Mouse (Mus musculus) hindbrain, embryonic 12.5 days (tissue): ENCODE data around the gene Ctdnep1. TPM values are rescaled to one million over a fixed set of nuclear protein-coding genes. Genes with fewer than 3 reads are reported as not detected.

Experiments
- ATAC-seq: fragments of 200-750 bp; cut with Nextera tagmentation; 2 replicates; pipeline ENCODE4 v1.8.0; 2017; ENCODE audit warnings: moderate TSS enrichment; ENCODE audit not compliant: low FRiP score
- H3K27ac ChIP-seq: fragments of 300-500 bp; sonication (generic); 2 replicates; pipeline ENCODE4 v1.5.1; 2016; ENCODE audit warnings: mild to moderate bottlenecking
- H3K27me3 ChIP-seq: fragments of 300-500 bp; sonication (generic); 2 replicates; pipeline ENCODE4 v1.6.1; 2016; ENCODE audit warnings: mild to moderate bottlenecking
- H3K36me3 ChIP-seq: fragments of 300-500 bp; sonication (generic); 2 replicates; pipeline ENCODE4 v1.6.1; 2016; ENCODE audit warnings: mild to moderate bottlenecking
- H3K4me1 ChIP-seq: fragments of 300-500 bp; sonication (generic); 2 replicates; pipeline ENCODE4 v1.6.1; 2016
- H3K4me2 ChIP-seq: fragments of 300-500 bp; sonication (generic); replicated peaks from 2 replicates; pipeline ENCODE4 v1.6.1; 2016; ENCODE audit warnings: mild to moderate bottlenecking
- H3K4me3 ChIP-seq: fragments of 300-500 bp; sonication (generic); 2 replicates; pipeline ENCODE4 v1.5.1; 2016; ENCODE audit warnings: mild to moderate bottlenecking
- H3K9ac ChIP-seq: fragments of 300-500 bp; sonication (generic); 2 replicates; pipeline ENCODE4 v1.6.1; 2016; ENCODE audit warnings: mild to moderate bottlenecking, moderate library complexity
- H3K9me3 ChIP-seq: fragments of 300-500 bp; sonication (generic); replicated peaks from 2 replicates; pipeline ENCODE4 v1.6.1; 2016; ENCODE audit warnings: mild to moderate bottlenecking
- WGBS: fragments of 180-500 bp; shearing (Covaris S2); methylation state at CpG from one replicate; pipeline ENCODE4 v1.1.7; 2016; 5-methylcytosine and 5-hydroxymethylcytosine counted together
- microRNA counts: library from miRNA; unstranded; fragments of <30 nt; microRNA quantifications from one replicate; lab custom pipeline; 2017
- microRNA-seq: library from miRNA; unstranded; fragments of <30 nt; microRNA quantifications from one replicate; pipeline ENCODE4, GENCODE M21; 2017
- polyA plus RNA-seq: library from polyadenylated mRNA; unstranded; fragments of >200 nt; fragmentation: Nextera tagmentation; extraction: Ambion mirVana; gene quantifications from 2 replicates; pipeline ENCODE4 v1.2.1, GENCODE M21; 2016

The Ctdnep1 gene
- polyA plus RNA-seq, 1 experiment from 2014 or later: 26.1 TPM

- Histone ChIP-seq H3K4me1 (peaks cover 69% of the 10 kb centered on the region), H3K9me3 (no peaks in the 10 kb centered on the region), H3K9ac (peak overlapping the region; percentile 67), H3K36me3 (peaks cover 34% of the 10 kb centered on the region), H3K4me3 (peak overlapping the region; percentile 34), H3K4me2 (peak overlapping the region; percentile 64), H3K27ac (peak overlapping the region; percentile 98), H3K27me3 (no peaks in the 10 kb centered on the region)
- ATAC-seq: peak; percentile 95
- under 1% methylated on average over 20 of the region's 20 CpGs for WGBS
Measured at GRCm38 (mm10) chr11:70029130-70029801, 48.3 kb downstream of the Ctdnep1 start.

GRCm38 (mm10) chr11:70029829-70030550, 49.0 kb downstream of the Ctdnep1 start:
- 23% methylated on average over 11 of the region's 11 CpGs for WGBS
- peaks cover 61% of the 10 kb centered on the region for H3K4me1 ChIP-seq
- H3K27me3 ChIP-seq: no peaks in the 10 kb centered on the region
- peak overlapping the region; percentile 67 for H3K9ac ChIP-seq
- H3K36me3 ChIP-seq: peaks cover 38% of the 10 kb centered on the region
- H3K4me2 ChIP-seq: peak overlapping the region; percentile 64
- H3K27ac ChIP-seq: peak overlapping the region; percentile 98
- H3K9me3 ChIP-seq: no peaks in the 10 kb centered on the region
- peak overlapping the region; percentile 34 for H3K4me3 ChIP-seq
- peak; percentile 52 for ATAC-seq

- peak overlapping the region; percentile 67 for H3K9ac ChIP-seq
- peaks cover 53% of the 10 kb centered on the region for H3K4me1 ChIP-seq
- H3K27ac ChIP-seq: peak overlapping the region; percentile 98
- H3K27me3 ChIP-seq: no peaks in the 10 kb centered on the region
- no peak for ATAC-seq
- WGBS: 88% methylated on average over 28 of the region's 28 CpGs
- peak overlapping the region; percentile 64 for H3K4me2 ChIP-seq
- peak overlapping the region; percentile 34 for H3K4me3 ChIP-seq
- H3K36me3 ChIP-seq: peaks cover 41% of the 10 kb centered on the region
- no peaks in the 10 kb centered on the region for H3K9me3 ChIP-seq
Measured at GRCm38 (mm10) chr11:70030651-70031320, 49.8 kb downstream of the Ctdnep1 start.

- no peak for ATAC-seq
- Histone ChIP-seq H3K9me3 (no peaks in the 10 kb centered on the region), H3K27ac (no peak overlapping the region), H3K4me2 (no peak overlapping the region; the same call in 1 of the 2 replicates), H3K27me3 (no peaks in the 10 kb centered on the region), H3K4me3 (no peak overlapping the region), H3K9ac (no peak overlapping the region), H3K36me3 (peaks cover 41% of the 10 kb centered on the region), H3K4me1 (peaks cover 48% of the 10 kb centered on the region)
- 95% methylated on average over 11 of the region's 11 CpGs for WGBS
Measured at GRCm38 (mm10) chr11:70031321-70031670, 50.3 kb downstream of the Ctdnep1 start.

GRCm38 (mm10) chr11:70038174-70038573, 57.2 kb downstream of the Ctdnep1 start:
- Histone ChIP-seq H3K9me3 (no peaks in the 10 kb centered on the region), H3K36me3 (peaks cover 73% of the 10 kb centered on the region), H3K9ac (no peak overlapping the region), H3K27me3 (no peaks in the 10 kb centered on the region), H3K4me2 (no peak overlapping the region), H3K27ac (no peak overlapping the region), H3K4me3 (no peak overlapping the region), H3K4me1 (no peaks in the 10 kb centered on the region)
- WGBS: 84% methylated on average over 7 of the region's 7 CpGs
- ATAC-seq: no peak

GRCm38 (mm10) chr11:70039631-70040030, 58.7 kb downstream of the Ctdnep1 start:
- peaks cover 75% of the 10 kb centered on the region for H3K36me3 ChIP-seq
- WGBS: 94% methylated on average over 10 of the region's 10 CpGs

DNA sequence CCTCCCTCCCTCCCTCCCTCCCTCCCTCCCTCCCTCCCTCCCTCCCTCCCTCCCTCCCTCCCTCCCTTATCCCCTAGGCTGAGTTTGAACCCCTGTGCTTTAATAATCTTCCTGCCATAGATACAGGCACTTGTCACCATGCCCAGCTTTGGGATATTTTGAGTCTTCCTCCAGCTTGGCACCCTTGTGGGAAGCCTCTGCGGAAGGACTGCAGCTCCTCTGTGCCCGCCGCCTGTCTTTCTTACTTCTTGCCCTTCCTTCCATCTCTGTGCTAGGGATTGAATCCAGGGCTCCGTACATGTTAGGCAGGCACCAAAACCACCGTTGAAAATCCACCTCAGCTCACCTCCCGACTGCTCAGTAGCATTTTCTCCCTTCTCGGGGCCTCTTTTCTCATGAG, 59.2 kb downstream of the Ctdnep1 start:
- H3K4me2 ChIP-seq: no peak overlapping the region
- no peak overlapping the region for H3K9ac ChIP-seq
- H3K4me1 ChIP-seq: peaks cover 5% of the 10 kb centered on the region; the same call in 1 of the 2 replicates
- no peaks in the 10 kb centered on the region for H3K27me3 ChIP-seq
- ATAC-seq: no peak
- no peak overlapping the region for H3K27ac ChIP-seq
- no peak overlapping the region for H3K4me3 ChIP-seq
- peaks cover 75% of the 10 kb centered on the region for H3K36me3 ChIP-seq
- whole genome bisulfite sequencing: 93% methylated on average over 7 of the region's 7 CpGs
- H3K9me3 ChIP-seq: no peaks in the 10 kb centered on the region

More at GRCm38 (mm10) chr11:70039631-70040030, 58.7 kb downstream of the Ctdnep1 start:
- Histone ChIP-seq H3K27ac (no peak overlapping the region), H3K4me1 (peaks cover 5% of the 10 kb centered on the region; the same call in 1 of the 2 replicates), H3K9me3 (no peaks in the 10 kb centered on the region), H3K4me3 (no peak overlapping the region), H3K4me2 (no peak overlapping the region), H3K27me3 (no peaks in the 10 kb centered on the region), H3K9ac (no peak overlapping the region)
- no peak for ATAC-seq

MicroRNA genes within 50 kb of the gene (microRNA counts, 519-probe panel; counts per million panel counts)
- microRNA mmu-miR-324-3p (lab: Ali Mortazavi, UCI): 470 counts per million, percentile 58 among the panel's probes with 10 or more counts
- microRNA mmu-miR-324-5p (lab: Ali Mortazavi, UCI): 3,243 counts per million, percentile 72 among the panel's probes with 10 or more counts

Small RNA genes within 50 kb of the gene (microRNA-seq; reads per million reads assigned to microRNA genes)
- gene Gm44349: not detected
- 3,575 reads per million, percentile 86 among the genes with 10 or more reads in this experiment for gene Mir324

Other genes with a start within 250 kb of the Ctdnep1 start
- 32.2 and 39.0 TPM in 2 replicates for gene Polr2a, start 222.5 kb upstream of the Ctdnep1 start, polyA plus RNA-seq
- 0.40 and 0.61 TPM in 2 replicates for gene Slc35g3, start 219.2 kb upstream of the Ctdnep1 start, polyA plus RNA-seq
- gene Zbtb4, start 215.2 kb upstream of the Ctdnep1 start, polyA plus RNA-seq: 2.3 and 2.4 TPM in 2 replicates
- gene Chrnb1, start 185.2 kb upstream of the Ctdnep1 start, polyA plus RNA-seq: 3.0 and 5.9 TPM in 2 replicates
- 3.7 and 4.2 TPM in 2 replicates for gene Fgf11, start 179.3 kb upstream of the Ctdnep1 start, polyA plus RNA-seq
- 1.6 and 2.4 TPM in 2 replicates for gene Tmem102, start 175.5 kb upstream of the Ctdnep1 start, polyA plus RNA-seq
- gene Gm39566, start 165.9 kb upstream of the Ctdnep1 start, polyA plus RNA-seq: not detected in 2 replicates
- gene Spem2, start 162.7 kb upstream of the Ctdnep1 start, polyA plus RNA-seq: 0.14 TPM in 1 of 2 replicates, not detected in the other
- 0.21 and 0.46 TPM in 2 replicates for gene Spem1, start 159.0 kb upstream of the Ctdnep1 start, polyA plus RNA-seq
- gene Nlgn2, start 143.4 kb upstream of the Ctdnep1 start, polyA plus RNA-seq: 14.7 and 14.9 TPM in 2 replicates
- 268 and 314 TPM in 2 replicates for gene Tmem256, start 142.6 kb upstream of the Ctdnep1 start, polyA plus RNA-seq
- gene Plscr3, start 134.8 kb upstream of the Ctdnep1 start, polyA plus RNA-seq: 74.9 and 87.3 TPM in 2 replicates
- 0.57 and 1.4 TPM in 2 replicates for gene Tnk1, start 122.4 kb upstream of the Ctdnep1 start, polyA plus RNA-seq
- gene Tmem95, start 103.1 kb upstream of the Ctdnep1 start, polyA plus RNA-seq: not detected in 2 replicates
- 2.9 and 3.2 TPM in 2 replicates for gene Kctd11, start 99.8 kb upstream of the Ctdnep1 start, polyA plus RNA-seq
- 0.86 and 0.92 TPM in 2 replicates for gene Acap1, start 85.6 kb upstream of the Ctdnep1 start, polyA plus RNA-seq
- 17.8 TPM in 2 replicates for gene 2810408A11Rik, start 80.2 kb upstream of the Ctdnep1 start, polyA plus RNA-seq
- gene Neurl4, start 80.1 kb upstream of the Ctdnep1 start, polyA plus RNA-seq: 15.0 and 15.2 TPM in 2 replicates
- gene Gps2, start 67.3 kb upstream of the Ctdnep1 start, polyA plus RNA-seq: 84.7 and 90.1 TPM in 2 replicates
- 1,354 and 1,360 TPM in 2 replicates for gene Eif5a, start 59.2 kb upstream of the Ctdnep1 start, polyA plus RNA-seq
- 5.5 and 9.0 TPM in 2 replicates for gene Ybx2, start 45.4 kb upstream of the Ctdnep1 start, polyA plus RNA-seq
- 9.6 and 12.9 TPM in 2 replicates for gene Slc2a4, start 33.0 kb upstream of the Ctdnep1 start, polyA plus RNA-seq
- 9.5 and 21.8 TPM in 2 replicates for gene Cldn7, start 16.4 kb upstream of the Ctdnep1 start, polyA plus RNA-seq
- gene Elp5, start 1.4 kb downstream of the Ctdnep1 start, polyA plus RNA-seq: 123 and 127 TPM in 2 replicates
- 598 and 607 TPM in 2 replicates for gene Gabarap, start 10.0 kb downstream of the Ctdnep1 start, polyA plus RNA-seq
- 87.8 and 96.2 TPM in 2 replicates for gene Phf23, start 14.6 kb downstream of the Ctdnep1 start, polyA plus RNA-seq
- 45.9 and 46.4 TPM in 2 replicates for gene Dvl2, start 19.4 kb downstream of the Ctdnep1 start, polyA plus RNA-seq
- gene Acadvl, start 34.3 kb downstream of the Ctdnep1 start, polyA plus RNA-seq: 59.8 and 61.9 TPM in 2 replicates
- 23.0 and 28.5 TPM in 2 replicates for gene Dlg4, start 35.8 kb downstream of the Ctdnep1 start, polyA plus RNA-seq
- gene Asgr1, start 72.9 kb downstream of the Ctdnep1 start, polyA plus RNA-seq: 0.56 and 0.89 TPM in 2 replicates
- gene Asgr2, start 111.5 kb downstream of the Ctdnep1 start, polyA plus RNA-seq: not detected in 2 replicates
- 0.50 and 0.77 TPM in 2 replicates for gene Mgl2, start 149.2 kb downstream of the Ctdnep1 start, polyA plus RNA-seq
- gene Clec10a, start 175.0 kb downstream of the Ctdnep1 start, polyA plus RNA-seq: 0.71 and 2.6 TPM in 2 replicates
- gene Slc16a11, start 231.6 kb downstream of the Ctdnep1 start, polyA plus RNA-seq: 2.4 and 2.6 TPM in 2 replicates
- 16.4 and 20.8 TPM in 2 replicates for gene Slc16a13, start 239.9 kb downstream of the Ctdnep1 start, polyA plus RNA-seq
- 5.4 and 8.3 TPM in 2 replicates for gene Bcl6b, start 248.6 kb downstream of the Ctdnep1 start, polyA plus RNA-seq